Mouse (Mus musculus): ENCODE data around the gene Adamts2. TPM values are rescaled to one million over a fixed set of nuclear protein-coding genes. Genes with fewer than 3 reads are reported as not detected.

Adamts2 gene
- polyA plus RNA-seq, 1 experiment from 2014 or later: 3.4 TPM

GRCm38 (mm10) chr11:50683821-50684220, 81.9 kb downstream of the Adamts2 start:
- Histone ChIP-seq H3K27me3 (no peaks in the 10 kb centered on the region), H3K36me3 (no peaks in the 10 kb centered on the region), H3K27ac (no peak overlapping the region), H3K4me1 (replicated peaks) (no peaks in the 10 kb centered on the region), H3K9ac (no peak overlapping the region), H3K4me2 (no peak overlapping the region), H3K9me3 (no peaks in the 10 kb centered on the region), H3K4me3 (no peak overlapping the region)
- 71% methylated on average over 2 of the region's 2 CpGs for WGBS
- ATAC-seq (ENCODE audit: low FRiP score): no peak

- no peak overlapping the region for H3K4me3 ChIP-seq
- ATAC-seq (ENCODE audit: low FRiP score): no peak
- H3K4me2 ChIP-seq: no peak overlapping the region
- no peaks in the 10 kb centered on the region for H3K9me3 ChIP-seq
- H3K36me3 ChIP-seq: no peaks in the 10 kb centered on the region
- no peaks in the 10 kb centered on the region for H3K27me3 ChIP-seq
- WGBS: 88% methylated on average over 3 of the region's 3 CpGs
- no peaks in the 10 kb centered on the region for H3K4me1 ChIP-seq (replicated peaks)
- H3K9ac ChIP-seq: no peak overlapping the region
- H3K27ac ChIP-seq: no peak overlapping the region
Observed at GRCm38 (mm10) chr11:50688584-50688983, 86.7 kb downstream of the Adamts2 start.

GRCm38 (mm10) chr11:50689672-50690071, 87.8 kb downstream of the Adamts2 start:
- Histone ChIP-seq H3K27ac (no peak overlapping the region), H3K36me3 (no peaks in the 10 kb centered on the region), H3K4me1 (replicated peaks) (no peaks in the 10 kb centered on the region), H3K4me2 (no peak overlapping the region), H3K27me3 (no peaks in the 10 kb centered on the region), H3K9me3 (no peaks in the 10 kb centered on the region), H3K4me3 (no peak overlapping the region), H3K9ac (no peak overlapping the region)
- ATAC-seq (ENCODE audit: low FRiP score): no peak
- 87% methylated on average over 4 of the region's 4 CpGs for WGBS

- WGBS: 92% methylated on average over 12 of the region's 12 CpGs
- no peaks in the 10 kb centered on the region for H3K36me3 ChIP-seq
- H3K9me3 ChIP-seq: no peaks in the 10 kb centered on the region
- ATAC-seq (ENCODE audit: low FRiP score): no peak
- H3K4me3 ChIP-seq: no peak overlapping the region
- H3K9ac ChIP-seq: no peak overlapping the region
- H3K4me1 ChIP-seq (replicated peaks): 0 out of 2 replicates have a peak, but pooled peaks cover 4% of the 10 kb centered on the region
- H3K27me3 ChIP-seq: no peaks in the 10 kb centered on the region
- H3K27ac ChIP-seq: no peak overlapping the region
- H3K4me2 ChIP-seq: no peak overlapping the region
Observed at GRCm38 (mm10) chr11:50699971-50700370, 98.1 kb downstream of the Adamts2 start.

- Histone ChIP-seq H3K27me3 (no peaks in the 10 kb centered on the region), H3K4me2 (no peak overlapping the region), H3K36me3 (no peaks in the 10 kb centered on the region), H3K27ac (no peak overlapping the region), H3K9ac (no peak overlapping the region), H3K4me1 (replicated peaks) (0 out of 2 replicates have a peak, but pooled peaks cover 4% of the 10 kb centered on the region), H3K9me3 (no peaks in the 10 kb centered on the region), H3K4me3 (no peak overlapping the region)
- WGBS: 91% methylated on average over 8 of the region's 8 CpGs
- no peak for ATAC-seq (ENCODE audit: low FRiP score)
Observed at GRCm38 (mm10) chr11:50700496-50700895, 98.6 kb downstream of the Adamts2 start.

GRCm38 (mm10) chr11:50703397-50703796, 101.5 kb downstream of the Adamts2 start:
- no peaks in the 10 kb centered on the region for H3K27me3 ChIP-seq
- H3K9ac ChIP-seq: no peak overlapping the region
- no peaks in the 10 kb centered on the region for H3K9me3 ChIP-seq
- H3K27ac ChIP-seq: no peak overlapping the region
- 0 out of 2 replicates have a peak, but pooled peaks cover 4% of the 10 kb centered on the region for H3K4me1 ChIP-seq (replicated peaks)
- no peak overlapping the region for H3K4me3 ChIP-seq
- WGBS: 66% methylated on average over 7 of the region's 7 CpGs
- H3K4me2 ChIP-seq: no peak overlapping the region
- no peak for ATAC-seq (ENCODE audit: low FRiP score)
- no peaks in the 10 kb centered on the region for H3K36me3 ChIP-seq

- Histone ChIP-seq H3K27ac (no peak overlapping the region), H3K4me2 (no peak overlapping the region), H3K9ac (no peak overlapping the region), H3K4me3 (no peak overlapping the region), H3K27me3 (no peaks in the 10 kb centered on the region), H3K36me3 (no peaks in the 10 kb centered on the region), H3K4me1 (replicated peaks) (0 out of 2 replicates have a peak, but pooled peaks cover 4% of the 10 kb centered on the region), H3K9me3 (no peaks in the 10 kb centered on the region)
- 82% methylated on average over 2 of the region's 2 CpGs for WGBS
- no peak for ATAC-seq (ENCODE audit: low FRiP score)
Observed at GRCm38 (mm10) chr11:50704511-50704910, 102.6 kb downstream of the Adamts2 start.

- Histone ChIP-seq H3K4me1 (replicated peaks) (0 out of 2 replicates have a peak, but pooled peaks cover 4% of the 10 kb centered on the region), H3K36me3 (no peaks in the 10 kb centered on the region), H3K27ac (no peak overlapping the region), H3K9me3 (no peaks in the 10 kb centered on the region), H3K4me2 (no peak overlapping the region), H3K27me3 (no peaks in the 10 kb centered on the region), H3K9ac (no peak overlapping the region), H3K4me3 (no peak overlapping the region)
- WGBS: 82% methylated on average over 1 of the region's 1 CpGs
- ATAC-seq (ENCODE audit: low FRiP score): no peak
Observed at GRCm38 (mm10) chr11:50707259-50707658, 105.4 kb downstream of the Adamts2 start.

GRCm38 (mm10) chr11:50713610-50714202, 111.8 kb downstream of the Adamts2 start:
- H3K9me3 ChIP-seq: no peaks in the 10 kb centered on the region
- H3K4me2 ChIP-seq: no peak overlapping the region
- H3K4me3 ChIP-seq: no peak overlapping the region
- H3K27me3 ChIP-seq: 0 out of 2 replicates have a peak, but pooled peaks cover 3% of the 10 kb centered on the region
- 43% methylated on average over 21 of the region's 21 CpGs for WGBS
- no peak overlapping the region for H3K27ac ChIP-seq
- no peak overlapping the region for H3K9ac ChIP-seq
- ATAC-seq (ENCODE audit: low FRiP score): no peak; the same call in 1 of the 2 replicates
- H3K36me3 ChIP-seq: no peaks in the 10 kb centered on the region
- H3K4me1 ChIP-seq (replicated peaks): peaks cover 19% of the 10 kb centered on the region

- Histone ChIP-seq H3K36me3 (no peaks in the 10 kb centered on the region), H3K4me3 (no peak overlapping the region), H3K4me2 (no peak overlapping the region), H3K9ac (no peak overlapping the region), H3K9me3 (no peaks in the 10 kb centered on the region), H3K4me1 (replicated peaks) (peaks cover 27% of the 10 kb centered on the region), H3K27ac (no peak overlapping the region), H3K27me3 (0 out of 2 replicates have a peak, but pooled peaks cover 7% of the 10 kb centered on the region)
- no peak for ATAC-seq (ENCODE audit: low FRiP score)
- 64% methylated on average over 6 of the region's 6 CpGs for WGBS
Observed at GRCm38 (mm10) chr11:50715091-50715490, 113.2 kb downstream of the Adamts2 start.

- H3K27me3 ChIP-seq: 0 out of 2 replicates have a peak, but pooled peaks cover 7% of the 10 kb centered on the region
- no peak overlapping the region for H3K4me3 ChIP-seq
- H3K27ac ChIP-seq: no peak overlapping the region
- no peaks in the 10 kb centered on the region for H3K9me3 ChIP-seq
- H3K4me2 ChIP-seq: no peak overlapping the region
- peaks cover 34% of the 10 kb centered on the region for H3K4me1 ChIP-seq (replicated peaks)
- H3K36me3 ChIP-seq: no peaks in the 10 kb centered on the region
- H3K9ac ChIP-seq: no peak overlapping the region
- WGBS: 63% methylated on average over 12 of the region's 12 CpGs
- no peak for ATAC-seq (ENCODE audit: low FRiP score)
Observed at GRCm38 (mm10) chr11:50717381-50717897, 115.6 kb downstream of the Adamts2 start.

- Histone ChIP-seq H3K4me3 (no peak overlapping the region), H3K27ac (no peak overlapping the region), H3K9ac (no peak overlapping the region), H3K27me3 (0 out of 2 replicates have a peak, but pooled peaks cover 7% of the 10 kb centered on the region), H3K4me2 (no peak overlapping the region), H3K36me3 (no peaks in the 10 kb centered on the region), H3K9me3 (no peaks in the 10 kb centered on the region), H3K4me1 (replicated peaks) (peaks cover 34% of the 10 kb centered on the region)
- 57% methylated on average over 6 of the region's 6 CpGs for WGBS
- ATAC-seq (ENCODE audit: low FRiP score): no peak
Observed at GRCm38 (mm10) chr11:50718862-50719261, 117.0 kb downstream of the Adamts2 start.

- H3K4me2 ChIP-seq: no peak overlapping the region
- WGBS: 79% methylated on average over 6 of the region's 6 CpGs
- no peak overlapping the region for H3K9ac ChIP-seq
- no peaks in the 10 kb centered on the region for H3K36me3 ChIP-seq
- 0 out of 2 replicates have a peak, but pooled peaks cover 7% of the 10 kb centered on the region for H3K27me3 ChIP-seq
- no peaks in the 10 kb centered on the region for H3K9me3 ChIP-seq
- ATAC-seq (ENCODE audit: low FRiP score): no peak
- no peak overlapping the region for H3K4me3 ChIP-seq
- H3K4me1 ChIP-seq (replicated peaks): peaks cover 30% of the 10 kb centered on the region
- no peak overlapping the region for H3K27ac ChIP-seq
Observed at GRCm38 (mm10) chr11:50720421-50720820, 118.5 kb downstream of the Adamts2 start.

Measured in hindbrain, embryonic 13.5 days (tissue).